Mouse (Mus musculus): ENCODE measurements at regions not wholly inside any gene's neighbourhood (a gene's known extent, or its start where the extent isn't known, plus 50 kb on each side); places are given as distances from the start of the nearest gene placed in this dataset.
A peak's percentile ranks its signal among the peaks of the same experiment; 100 is the strongest.

DNA sequence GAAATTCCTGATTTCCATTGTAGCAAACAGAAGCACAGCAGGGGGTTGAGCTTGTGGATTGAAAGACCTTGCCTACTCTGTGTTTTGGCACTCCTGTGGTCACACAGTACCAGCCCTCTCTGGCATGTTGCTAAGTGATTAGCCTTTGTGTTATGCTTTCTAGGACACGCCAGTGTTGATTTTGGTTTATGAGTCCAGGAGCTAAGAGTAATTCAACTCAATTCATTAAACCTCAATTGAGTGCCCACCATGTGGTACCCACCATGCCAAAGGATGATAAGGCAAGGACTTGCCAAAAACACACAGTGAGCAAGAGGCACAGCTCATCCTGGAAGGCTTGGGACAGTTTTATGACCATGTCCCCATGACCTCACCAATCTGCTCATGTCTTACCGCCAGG is 221.1 kb upstream of the Sox14 start:
- Histone ChIP-seq H3K9ac (replicated peaks) (no peak overlapping the region), H3K36me3 (no peaks in the 10 kb centered on the region), H3K27me3 (peaks cover 23% of the 10 kb centered on the region), H3K4me3 (no peak overlapping the region), H3K4me1 (no peaks in the 10 kb centered on the region), H3K4me2 (replicated peaks) (no peak overlapping the region), H3K9me3 (no peaks in the 10 kb centered on the region), H3K27ac (replicated peaks) (no peak overlapping the region)
- WGBS: 6% methylated on average over 2 of the region's 2 CpGs
- ATAC-seq (replicated peaks): peak; percentile 84

- H3K4me2 ChIP-seq (replicated peaks): no peak overlapping the region
- peaks cover 26% of the 10 kb centered on the region for H3K27me3 ChIP-seq
- H3K4me3 ChIP-seq: no peak overlapping the region
- H3K36me3 ChIP-seq: no peaks in the 10 kb centered on the region
- H3K27ac ChIP-seq (replicated peaks): no peak overlapping the region
- H3K9me3 ChIP-seq: no peaks in the 10 kb centered on the region
- no peak for ATAC-seq (replicated peaks)
- WGBS: under 1% methylated on average over 7 of the region's 7 CpGs
- no peaks in the 10 kb centered on the region for H3K4me1 ChIP-seq
- H3K9ac ChIP-seq (replicated peaks): no peak overlapping the region
These were observed 219.6 kb upstream of the Sox14 start for GRCm38 (mm10) chr9:100095559-100095959.

DNA sequence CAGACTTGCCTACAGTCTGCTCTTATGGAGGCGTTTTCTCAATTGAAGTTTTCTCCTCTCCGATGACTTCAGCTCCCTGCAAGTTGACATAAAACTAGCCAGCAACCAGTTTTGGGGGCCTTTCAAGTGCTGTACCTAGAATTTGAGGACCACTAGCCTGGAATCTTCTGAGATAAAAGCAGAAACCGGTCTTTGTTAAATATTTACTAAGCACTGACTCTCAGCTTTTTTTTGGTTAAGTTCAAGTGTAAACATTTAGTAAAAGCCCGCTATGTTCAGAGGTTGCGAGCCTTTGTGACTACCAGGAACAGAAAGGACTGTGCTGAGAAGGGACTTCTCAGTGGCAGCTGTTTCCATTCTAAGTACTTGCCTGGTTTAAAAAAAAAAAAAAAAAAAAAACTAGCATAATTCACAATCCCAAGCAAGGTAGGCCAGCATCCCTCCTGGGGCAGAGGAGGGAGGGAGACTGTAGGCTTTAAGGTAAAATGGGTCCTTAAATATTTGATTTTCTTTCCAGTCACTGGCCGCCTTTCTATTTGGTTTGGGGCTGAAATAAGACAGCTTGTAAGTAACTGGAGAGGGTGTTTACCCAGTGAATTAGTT is 219.1 kb upstream of the Sox14 start:
- no peak overlapping the region for H3K27ac ChIP-seq (replicated peaks)
- no peak for ATAC-seq (replicated peaks)

GRCm38 (mm10) chr9:100071141-100071540 is 195.2 kb upstream of the Sox14 start:
- H3K36me3 ChIP-seq: no peaks in the 10 kb centered on the region
- 94% methylated on average over 5 of the region's 5 CpGs for WGBS
- H3K4me3 ChIP-seq: no peak overlapping the region
- H3K4me2 ChIP-seq (replicated peaks): no peak overlapping the region
- no peak overlapping the region for H3K9ac ChIP-seq (replicated peaks)
- no peaks in the 10 kb centered on the region for H3K9me3 ChIP-seq
- H3K27ac ChIP-seq (replicated peaks): no peak overlapping the region
- no peaks in the 10 kb centered on the region for H3K4me1 ChIP-seq
- no peaks in the 10 kb centered on the region for H3K27me3 ChIP-seq
- ATAC-seq (replicated peaks): no peak

More for the DNA sequence above, 219.1 kb upstream of the Sox14 start:
- no peak overlapping the region for H3K4me2 ChIP-seq (replicated peaks)
- H3K9ac ChIP-seq (replicated peaks): no peak overlapping the region
- no peaks in the 10 kb centered on the region for H3K36me3 ChIP-seq
- 46% methylated on average over 6 of the region's 6 CpGs for WGBS
- peaks cover 22% of the 10 kb centered on the region for H3K27me3 ChIP-seq
- H3K4me1 ChIP-seq: no peaks in the 10 kb centered on the region
- no peak overlapping the region for H3K4me3 ChIP-seq
- H3K9me3 ChIP-seq: no peaks in the 10 kb centered on the region

DNA sequence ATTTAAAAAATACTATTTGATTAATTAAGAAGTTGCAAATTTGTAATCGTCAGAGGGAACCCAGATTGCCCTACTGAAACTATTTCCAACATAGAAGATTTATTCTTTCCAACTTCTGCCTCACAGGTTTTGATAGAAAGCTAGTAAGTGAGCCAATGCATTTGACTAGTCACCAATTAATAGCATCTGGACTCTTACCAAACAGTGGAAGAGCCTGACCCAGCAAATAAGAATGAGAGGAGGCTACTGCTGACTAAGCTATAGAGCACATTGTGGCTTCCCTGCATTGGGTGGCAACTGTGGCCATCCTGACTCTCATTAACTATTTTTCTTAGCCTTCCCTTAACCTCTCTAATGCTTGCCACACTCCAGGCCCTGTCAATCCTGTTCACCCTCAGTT is 182.6 kb upstream of the Sox14 start:
- Histone ChIP-seq H3K4me3 (no peak overlapping the region), H3K27me3 (no peaks in the 10 kb centered on the region), H3K9me3 (no peaks in the 10 kb centered on the region), H3K4me2 (replicated peaks) (no peak overlapping the region), H3K4me1 (no peaks in the 10 kb centered on the region), H3K36me3 (no peaks in the 10 kb centered on the region), H3K9ac (replicated peaks) (no peak overlapping the region), H3K27ac (replicated peaks) (no peak overlapping the region)
- 80% methylated on average over 1 of the region's 1 CpGs for WGBS
- ATAC-seq (replicated peaks): no peak

GRCm38 (mm10) chr9:100046213-100046807 is 170.3 kb upstream of the Sox14 start:
- H3K36me3 ChIP-seq: no peaks in the 10 kb centered on the region
- ATAC-seq (replicated peaks): no peak
- 9% methylated on average over 13 of the region's 13 CpGs for WGBS
- H3K27me3 ChIP-seq: no peaks in the 10 kb centered on the region
- H3K27ac ChIP-seq (replicated peaks): no peak overlapping the region
- H3K9ac ChIP-seq (replicated peaks): no peak overlapping the region
- H3K4me1 ChIP-seq: peaks cover 11% of the 10 kb centered on the region; the same call in 1 of the 2 replicates
- peak overlapping the region; percentile 21 for H3K4me2 ChIP-seq (replicated peaks)
- H3K9me3 ChIP-seq: 0 out of 2 replicates have a peak, but pooled peaks cover 3% of the 10 kb centered on the region
- H3K4me3 ChIP-seq: no peak overlapping the region

GRCm38 (mm10) chr9:100045636-100046035 is 169.7 kb upstream of the Sox14 start:
- Histone ChIP-seq H3K4me1 (peaks cover 11% of the 10 kb centered on the region; the same call in 1 of the 2 replicates), H3K36me3 (no peaks in the 10 kb centered on the region), H3K27ac (replicated peaks) (no peak overlapping the region), H3K9ac (replicated peaks) (no peak overlapping the region), H3K27me3 (no peaks in the 10 kb centered on the region), H3K4me2 (replicated peaks) (no peak overlapping the region), H3K9me3 (0 out of 2 replicates have a peak, but pooled peaks cover 3% of the 10 kb centered on the region), H3K4me3 (no peak overlapping the region)
- 27% methylated on average over 5 of the region's 5 CpGs for WGBS
- no peak for ATAC-seq (replicated peaks)

GRCm38 (mm10) chr9:100041776-100042175 is 165.8 kb upstream of the Sox14 start:
- WGBS: 38% methylated on average over 6 of the region's 6 CpGs
- Histone ChIP-seq H3K27me3 (no peaks in the 10 kb centered on the region), H3K27ac (replicated peaks) (no peak overlapping the region), H3K4me1 (peaks cover 11% of the 10 kb centered on the region; the same call in 1 of the 2 replicates), H3K36me3 (no peaks in the 10 kb centered on the region), H3K4me3 (no peak overlapping the region), H3K4me2 (replicated peaks) (no peak overlapping the region), H3K9me3 (no peaks in the 10 kb centered on the region), H3K9ac (replicated peaks) (no peak overlapping the region)
- ATAC-seq (replicated peaks): peak; percentile 57; the same call in 1 of the 2 replicates

- Histone ChIP-seq H3K4me3 (no peak overlapping the region), H3K9me3 (no peaks in the 10 kb centered on the region), H3K4me2 (replicated peaks) (no peak overlapping the region), H3K36me3 (no peaks in the 10 kb centered on the region), H3K27ac (replicated peaks) (no peak overlapping the region), H3K27me3 (no peaks in the 10 kb centered on the region), H3K4me1 (no peaks in the 10 kb centered on the region), H3K9ac (replicated peaks) (no peak overlapping the region)
- 65% methylated on average over 5 of the region's 5 CpGs for WGBS
- ATAC-seq (replicated peaks): no peak
These were observed 147.7 kb upstream of the Sox14 start for GRCm38 (mm10) chr9:100023641-100024040.

- ATAC-seq (replicated peaks): 0 out of 2 replicates have a peak, but pooled peaks have one; percentile 58
- Histone ChIP-seq H3K27ac (replicated peaks) (peak overlapping the region; percentile 19; the same call in 1 of the 2 replicates), H3K9me3 (no peaks in the 10 kb centered on the region), H3K27me3 (no peaks in the 10 kb centered on the region), H3K9ac (replicated peaks) (no peak overlapping the region), H3K4me3 (no peak overlapping the region), H3K4me1 (no peaks in the 10 kb centered on the region), H3K36me3 (no peaks in the 10 kb centered on the region), H3K4me2 (replicated peaks) (no peak overlapping the region)
- WGBS: 57% methylated on average over 3 of the region's 3 CpGs
These were observed 146.1 kb upstream of the Sox14 start for GRCm38 (mm10) chr9:100022035-100022434.

- H3K4me3 ChIP-seq: no peak overlapping the region
- H3K27ac ChIP-seq (replicated peaks): no peak overlapping the region
- ATAC-seq (replicated peaks): 0 out of 2 replicates have a peak, but pooled peaks have one; percentile 43
These were observed 119.2 kb upstream of the Sox14 start for GRCm38 (mm10) chr9:99995204-99995603.

DNA sequence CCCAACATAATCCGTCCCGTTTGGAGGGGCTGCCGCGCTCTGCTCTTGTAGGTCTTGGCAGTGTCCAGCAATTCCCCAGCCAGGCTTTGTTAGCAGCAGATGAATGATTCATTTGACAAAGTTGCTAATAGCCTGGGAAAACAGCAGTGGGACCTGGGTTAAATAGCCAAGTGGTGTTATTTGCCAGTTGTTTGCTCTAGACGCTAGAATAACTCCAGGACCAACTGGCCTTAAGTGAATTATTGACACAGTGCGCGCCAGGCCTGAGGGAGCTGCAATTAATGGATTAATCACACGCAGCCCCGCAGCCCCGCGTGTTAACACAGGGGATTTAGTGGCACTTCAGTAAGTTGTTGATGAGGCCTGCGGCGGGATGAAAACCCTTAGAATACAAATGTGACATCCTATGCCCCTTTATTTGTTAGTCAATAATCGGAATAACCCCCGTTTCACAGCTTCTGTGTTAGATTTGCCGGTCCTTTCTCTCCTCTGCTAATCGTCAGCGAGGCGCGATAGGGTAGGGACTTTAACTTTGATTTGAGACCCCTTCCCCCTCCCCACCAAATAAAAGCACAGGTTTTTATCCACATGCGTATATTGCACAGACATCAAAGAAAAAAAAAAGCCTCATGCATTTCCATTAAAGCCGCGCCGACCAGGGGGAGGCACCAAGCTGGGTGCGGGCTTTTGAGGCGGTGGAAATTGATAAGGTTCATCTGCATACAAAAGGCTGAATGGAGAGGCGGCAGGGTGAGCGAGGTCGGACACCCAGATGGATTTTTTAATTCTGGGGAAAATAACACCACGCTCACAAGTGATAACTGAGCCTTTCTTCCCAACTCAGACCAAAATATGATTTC is 118.5 kb upstream of the Sox14 start:
- peak overlapping the region; percentile 32 for H3K9ac ChIP-seq (replicated peaks)
- no peaks in the 10 kb centered on the region for H3K9me3 ChIP-seq
- peaks cover 9% of the 10 kb centered on the region; the same call in 1 of the 2 replicates for H3K27me3 ChIP-seq
- WGBS: under 1% methylated on average over 30 of the region's 30 CpGs
- ATAC-seq (replicated peaks): peak; percentile 89
- H3K4me2 ChIP-seq (replicated peaks): peak overlapping the region; percentile 54
- H3K36me3 ChIP-seq: no peaks in the 10 kb centered on the region
- H3K4me1 ChIP-seq: peaks cover 13% of the 10 kb centered on the region
- peak overlapping the region; percentile 32 for H3K4me3 ChIP-seq
- no peak overlapping the region for H3K27ac ChIP-seq (replicated peaks)

More at GRCm38 (mm10) chr9:99995204-99995603, 119.2 kb upstream of the Sox14 start:
- Histone ChIP-seq H3K36me3 (no peaks in the 10 kb centered on the region), H3K9ac (replicated peaks) (no peak overlapping the region), H3K9me3 (no peaks in the 10 kb centered on the region), H3K27me3 (peaks cover 9% of the 10 kb centered on the region; the same call in 1 of the 2 replicates), H3K4me1 (peaks cover 13% of the 10 kb centered on the region), H3K4me2 (replicated peaks) (peak overlapping the region; percentile 54; the same call in 1 of the 2 replicates)
- WGBS: 39% methylated on average over 8 of the region's 8 CpGs
